Mouse (Mus musculus): ENCODE data around the gene Elk1. TPM values are rescaled to one million over a fixed set of nuclear protein-coding genes. Genes with fewer than 3 reads are reported as not detected.

The Elk1 gene
- 13.5 and 16.2 TPM in 2 replicates for polyA plus RNA-seq (2012; rRNA removed)

DNA sequence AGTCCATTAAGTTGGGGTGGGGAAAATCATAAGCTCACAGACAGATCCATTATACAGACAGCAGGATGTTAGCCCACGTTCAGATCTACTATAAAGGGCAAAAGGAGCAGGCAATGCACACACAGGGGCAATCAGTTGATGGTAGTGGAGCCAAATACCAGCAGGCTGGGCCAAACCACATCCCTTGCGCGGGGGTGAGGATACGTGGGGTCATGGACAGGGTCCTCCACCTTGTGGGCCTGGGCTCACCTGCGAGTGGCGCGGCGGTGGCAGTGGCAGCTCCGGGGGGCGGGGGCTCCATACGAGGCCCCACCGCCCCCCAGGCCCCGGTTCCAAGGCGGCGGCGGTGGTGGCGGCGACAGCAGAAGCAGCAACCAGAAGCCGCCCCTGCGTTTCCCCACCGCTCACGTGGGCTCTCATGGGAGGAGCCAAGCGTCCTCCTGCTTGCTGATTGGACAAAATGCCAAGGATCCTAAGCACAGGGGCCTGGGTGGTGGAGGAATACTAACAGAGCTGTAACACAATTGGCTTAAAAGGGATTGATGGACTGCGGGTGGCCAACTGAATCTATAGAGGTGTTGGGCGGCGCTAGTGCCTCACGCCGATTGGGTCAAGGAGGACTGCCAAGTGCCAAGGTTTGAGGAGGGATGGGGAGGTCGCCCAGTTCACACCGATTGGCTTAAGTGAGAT lies at the start of gene Elk1:
Gene Elk1 (minus strand): TSS at position 418 of the 690 bp plus-strand sequence.
- DNase-seq (ENCODE audit: low read depth), result peak; percentile 37

DNA sequence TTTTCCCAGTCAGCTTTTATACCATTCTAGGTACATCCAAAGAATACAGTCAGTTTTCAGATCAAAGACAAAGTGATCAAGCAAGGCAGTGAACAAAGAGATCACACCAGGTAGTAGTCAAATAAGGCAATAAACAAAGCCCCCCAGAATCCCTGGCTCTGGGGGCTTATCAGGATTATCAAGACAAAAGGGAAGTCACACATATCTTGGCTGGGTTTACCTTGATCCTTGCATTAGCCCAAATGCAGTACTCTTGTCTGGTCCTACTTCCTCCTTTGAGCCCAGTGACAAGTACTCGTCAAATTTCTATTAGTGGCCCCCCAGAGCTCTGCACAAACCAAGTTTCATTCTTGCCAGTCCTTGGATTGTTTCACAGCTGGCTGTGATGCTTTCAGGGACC lies 30.5 kb upstream of the Elk1 start:
- DNase-seq (ENCODE audit: low read depth), result no peak

DNA sequence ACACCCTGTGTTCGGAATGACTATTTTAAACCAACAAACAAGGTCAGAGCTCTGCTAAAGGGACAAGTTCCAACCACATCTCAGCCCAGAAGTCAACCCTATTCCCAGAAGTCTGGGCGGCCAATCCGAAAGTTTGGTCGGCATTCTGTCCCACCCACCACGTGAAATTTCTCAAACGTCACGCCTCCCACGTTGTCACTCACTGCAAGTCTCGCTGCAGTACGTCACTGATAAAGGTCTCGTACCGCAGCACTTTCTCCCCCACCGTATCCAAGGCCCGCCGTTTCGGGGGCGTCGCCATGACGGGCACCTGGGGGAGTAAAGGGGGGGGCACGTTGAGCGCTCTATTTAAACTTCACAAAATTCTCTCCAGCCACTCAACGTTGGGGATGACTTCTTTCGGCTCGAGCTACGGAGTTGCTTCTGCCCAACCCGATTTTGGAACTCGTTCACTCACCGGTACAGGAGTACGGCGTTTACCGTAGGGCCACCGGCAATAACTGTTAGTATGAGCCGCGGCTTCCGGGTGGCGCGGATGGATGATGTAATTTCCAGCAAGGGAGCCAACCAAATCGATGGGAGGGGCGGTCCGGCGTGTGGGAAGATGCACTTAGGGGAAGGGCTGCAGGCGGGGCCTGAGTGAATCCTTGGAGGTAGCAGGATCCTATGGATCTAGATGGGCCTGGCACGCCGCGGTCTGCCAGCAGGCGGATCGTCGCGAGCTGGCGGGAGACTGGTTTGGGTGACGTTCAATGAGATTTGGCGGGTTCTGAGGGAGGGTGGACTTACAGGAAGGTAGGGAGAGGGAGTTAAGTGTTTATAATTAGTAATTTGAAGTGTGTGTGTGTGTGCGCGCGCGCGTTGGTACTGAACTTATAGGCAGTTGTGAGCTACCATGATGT lies 11.3 kb upstream of the Elk1 start, which contains the start of gene Uxt:
Gene Uxt (minus strand): TSS at position 541 of the 902 bp plus-strand sequence.
- DNase-seq (ENCODE audit: low read depth), result peak; percentile 34

DNA sequence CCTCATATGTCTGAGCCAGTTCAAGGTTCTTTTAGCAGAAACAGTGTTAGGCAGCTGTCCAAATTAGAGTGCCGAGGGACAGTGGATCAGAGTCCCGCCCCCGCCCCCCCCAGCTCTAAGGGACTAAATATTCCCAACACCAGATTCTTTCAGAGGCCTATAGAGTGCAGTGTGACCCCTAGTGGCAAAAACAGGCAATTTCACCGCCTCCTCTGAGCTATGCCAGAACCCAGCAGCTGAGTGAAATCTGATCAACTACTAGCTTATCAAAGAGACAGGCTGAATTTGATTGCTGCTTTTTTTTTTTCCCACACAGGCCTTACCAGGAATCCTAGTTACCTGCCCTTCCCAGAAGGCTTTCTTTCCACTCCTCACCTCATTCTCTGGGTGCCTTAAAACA lies 4.4 kb downstream of the Elk1 start:
- DNase-seq (ENCODE audit: low read depth), result no peak

- no peak for DNase-seq (ENCODE audit: low read depth)
Measured at GRCm38 (mm10) chrX:20931963-20932362, 18.4 kb downstream of the Elk1 start.

GRCm38 (mm10) chrX:20931364-20931763 lies 19.0 kb downstream of the Elk1 start, which contains the start of gene Cfp:
TSS of gene Cfp (minus strand) at chrX:20931555.
- no peak for DNase-seq (ENCODE audit: low read depth)

DNA sequence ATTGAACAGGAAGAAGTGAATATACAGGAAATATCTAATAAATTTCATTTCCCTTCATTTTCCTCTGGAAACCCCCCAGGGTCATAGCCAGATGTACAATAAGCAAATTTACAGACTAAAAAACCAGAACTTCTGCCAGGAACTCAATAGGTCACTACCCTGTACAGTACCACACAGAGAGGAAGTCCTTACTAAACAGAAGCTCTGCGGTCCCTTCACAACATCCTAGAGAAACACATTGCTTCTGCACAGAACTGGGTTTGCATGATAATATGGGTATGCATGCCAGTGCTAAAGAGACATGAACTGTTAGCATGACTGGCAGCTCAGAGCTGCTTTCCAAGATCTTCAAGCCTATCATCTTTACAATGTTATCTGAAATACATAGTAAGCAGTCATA lies 20.5 kb downstream of the Elk1 start:
- DNase-seq (ENCODE audit: low read depth), result no peak

GRCm38 (mm10) chrX:20924976-20925375 lies 25.4 kb downstream of the Elk1 start:
- no peak for DNase-seq (ENCODE audit: low read depth)

GRCm38 (mm10) chrX:20923506-20923905 lies 26.9 kb downstream of the Elk1 start:
- no peak for DNase-seq (ENCODE audit: low read depth)

DNA sequence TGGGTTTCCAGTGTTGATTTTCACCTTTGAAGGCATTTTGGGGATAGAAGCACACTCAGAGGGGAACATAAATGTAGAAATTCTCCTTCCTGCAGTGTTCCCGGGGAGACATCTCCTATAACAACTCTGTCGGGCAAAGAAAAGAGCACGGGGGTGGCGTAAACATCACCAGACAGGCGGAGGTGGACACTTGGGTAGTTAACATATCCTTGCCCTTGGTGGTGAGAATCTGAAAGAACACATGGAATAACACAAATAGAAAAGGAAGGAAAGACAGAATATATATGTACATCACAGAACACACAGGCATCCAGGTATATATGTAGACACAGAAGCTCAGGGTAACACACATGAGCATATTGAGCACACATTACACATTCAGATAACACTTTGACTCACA lies 29.0 kb downstream of the Elk1 start:
- no peak for DNase-seq (ENCODE audit: low read depth)

DNA sequence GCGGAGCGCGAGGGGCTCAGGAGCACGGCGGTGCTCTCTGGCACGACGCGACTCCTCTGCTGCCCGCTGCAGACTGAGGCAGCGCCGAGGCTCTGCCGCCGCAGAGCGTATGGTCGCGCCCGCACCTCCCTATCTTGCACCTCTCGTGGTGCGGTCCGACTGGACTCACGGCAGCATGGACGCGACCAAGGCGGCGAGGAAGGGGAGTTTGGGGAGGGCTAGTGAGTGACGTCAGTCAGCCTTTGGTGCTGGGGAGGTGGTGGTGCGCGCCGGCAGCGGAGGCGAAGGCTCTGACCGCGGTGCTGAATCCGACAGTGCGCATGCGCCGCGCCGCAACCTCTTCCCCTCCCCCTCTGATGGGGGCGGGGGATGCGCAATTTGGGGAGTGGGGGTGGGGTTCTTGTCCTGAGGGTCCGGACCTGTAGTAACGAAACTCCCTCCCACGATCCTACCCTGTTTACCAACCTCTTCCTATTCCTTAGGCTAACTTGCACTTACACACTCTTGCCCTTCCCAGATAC lies 29.5 kb downstream of the Elk1 start, which contains the start of gene Syn1:
Gene Syn1 (minus strand): TSS at position 161 of the 521 bp plus-strand sequence.
- DNase-seq (ENCODE audit: low read depth), result no peak

- no peak for DNase-seq (ENCODE audit: low read depth)
Measured at GRCm38 (mm10) chrX:20920249-20920843, 30.1 kb downstream of the Elk1 start.

DNA sequence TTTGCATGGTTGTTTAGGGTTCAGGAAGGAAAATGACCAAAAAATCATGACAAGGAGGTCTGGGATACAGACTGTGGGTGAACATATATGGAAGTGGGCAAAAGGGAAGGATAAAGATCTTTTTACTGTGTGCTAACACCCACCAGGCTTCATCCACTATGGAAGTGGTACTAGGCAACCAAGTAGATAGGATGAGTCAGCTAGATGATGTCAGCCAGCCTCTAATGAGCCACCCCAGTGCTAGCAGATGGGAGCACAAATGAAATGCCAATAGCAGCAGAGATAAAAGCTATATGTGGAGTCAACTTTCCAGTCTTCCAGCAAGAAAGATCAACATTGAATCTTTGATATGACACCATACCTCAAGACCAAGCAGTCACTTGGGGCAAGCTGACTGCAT lies 35.3 kb downstream of the Elk1 start:
- no peak for DNase-seq (ENCODE audit: low read depth)

DNA sequence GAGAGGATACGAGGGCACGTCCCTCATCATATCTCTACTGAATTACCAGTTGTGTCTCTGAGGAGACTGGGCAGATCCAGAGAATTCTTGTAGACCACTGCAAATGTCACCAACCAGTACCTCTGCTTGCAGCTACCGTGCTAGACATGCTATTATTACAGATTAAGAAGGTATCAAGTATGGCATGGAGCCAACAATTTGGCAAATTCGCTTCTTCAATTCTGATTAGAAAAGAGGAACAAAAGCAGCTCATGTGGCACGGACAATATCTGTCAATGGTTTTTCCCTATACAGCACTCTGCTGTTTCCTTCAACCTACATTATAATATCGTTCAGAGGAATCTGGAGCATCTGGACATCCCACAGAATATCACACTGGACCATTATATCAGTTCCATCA lies 36.7 kb downstream of the Elk1 start:
- DNase-seq (ENCODE audit: low read depth), result no peak

GRCm38 (mm10) chrX:20910074-20910473 lies 40.3 kb downstream of the Elk1 start:
- DNase-seq (ENCODE audit: low read depth), result no peak

Other genes with a start within 250 kb of the Elk1 start
- gene Usp11, start 246.7 kb downstream of the Elk1 start, polyA plus RNA-seq (2012; rRNA removed), result 18.4 and 23.6 TPM in 2 replicates
- gene Araf, start 152.8 kb downstream of the Elk1 start, polyA plus RNA-seq (2012; rRNA removed), result 259 and 330 TPM in 2 replicates
- 14.7 and 21.9 TPM in 2 replicates for gene Timp1, start 80.4 kb downstream of the Elk1 start, polyA plus RNA-seq (2012; rRNA removed)
- 0.18 and 0.20 TPM in 2 replicates for gene Syn1, start 29.6 kb downstream of the Elk1 start, polyA plus RNA-seq (2012; rRNA removed)
- gene Cfp, start 19.1 kb downstream of the Elk1 start, polyA plus RNA-seq (2012; rRNA removed), result 21.1 and 27.7 TPM in 2 replicates
- 29.4 and 30.8 TPM in 2 replicates for gene Uxt, start 11.4 kb upstream of the Elk1 start, polyA plus RNA-seq (2012; rRNA removed)
- 1.4 and 1.6 TPM in 2 replicates for gene Zfp182, start 111.7 kb upstream of the Elk1 start, polyA plus RNA-seq (2012; rRNA removed)
- gene Spaca5, start 117.8 kb upstream of the Elk1 start, polyA plus RNA-seq (2012; rRNA removed), result not detected in 2 replicates
- gene Zfp300, start 138.9 kb upstream of the Elk1 start, polyA plus RNA-seq (2012; rRNA removed), result 0.41 and 0.46 TPM in 2 replicates
- not detected in 2 replicates for gene Ssxa1, start 165.2 kb upstream of the Elk1 start, polyA plus RNA-seq (2012; rRNA removed)
- gene Gm21876, start 225.0 kb upstream of the Elk1 start, polyA plus RNA-seq (2012; rRNA removed), result not detected in 2 replicates

Measured in gonadal fat pad, adult 2 months (tissue).